Mouse (Mus musculus): Measurements from ENCODE around the gene Usf3.

Usf3 gene

GRCm38 (mm10) chr16:44173155-44173941 lies at the start of gene Usf3:
TSS of gene Usf3 (plus strand) at chr16:44173246.
- peak; percentile 59 for DNase-seq (ENCODE audit: extremely low read depth, insufficient read length, low spot score)

- DNase-seq (ENCODE audit: extremely low read depth, insufficient read length, low spot score): no peak
Observed at GRCm38 (mm10) chr16:44123786-44124185, 49.3 kb upstream of the Usf3 start.

GRCm38 (mm10) chr16:44124713-44125112 lies 48.3 kb upstream of the Usf3 start:
- no peak for DNase-seq (ENCODE audit: extremely low read depth, insufficient read length, low spot score)

- DNase-seq (ENCODE audit: extremely low read depth, insufficient read length, low spot score): no peak
Observed at GRCm38 (mm10) chr16:44125436-44125835, 47.6 kb upstream of the Usf3 start.

GRCm38 (mm10) chr16:44126437-44126836 lies 46.6 kb upstream of the Usf3 start:
- DNase-seq (ENCODE audit: extremely low read depth, insufficient read length, low spot score): no peak

GRCm38 (mm10) chr16:44132300-44132699 lies 40.7 kb upstream of the Usf3 start:
- DNase-seq (ENCODE audit: extremely low read depth, insufficient read length, low spot score): no peak

- no peak for DNase-seq (ENCODE audit: extremely low read depth, insufficient read length, low spot score)
Observed at GRCm38 (mm10) chr16:44133187-44133586, 39.9 kb upstream of the Usf3 start.

- no peak for DNase-seq (ENCODE audit: extremely low read depth, insufficient read length, low spot score)
Observed at GRCm38 (mm10) chr16:44136511-44137021, 36.5 kb upstream of the Usf3 start.

GRCm38 (mm10) chr16:44138377-44138978 lies 34.6 kb upstream of the Usf3 start:
- DNase-seq (ENCODE audit: extremely low read depth, insufficient read length, low spot score): no peak

GRCm38 (mm10) chr16:44138979-44139535 lies 34.0 kb upstream of the Usf3 start:
- peak; percentile 91 for DNase-seq (ENCODE audit: extremely low read depth, insufficient read length, low spot score)

- peak; percentile 90 for DNase-seq (ENCODE audit: extremely low read depth, insufficient read length, low spot score)
Observed at GRCm38 (mm10) chr16:44139536-44140185, 33.4 kb upstream of the Usf3 start, which contains the start of the genes Atp6v1a and Naa50. TSS of gene Atp6v1a (minus strand) at chr16:44139705. TSS of gene Naa50 (plus strand) at chr16:44139830.

GRCm38 (mm10) chr16:44140186-44140787 lies 32.8 kb upstream of the Usf3 start:
- DNase-seq (ENCODE audit: extremely low read depth, insufficient read length, low spot score): peak; percentile 88

GRCm38 (mm10) chr16:44141483-44141882 lies 31.6 kb upstream of the Usf3 start:
- peak; percentile 9 for DNase-seq (ENCODE audit: extremely low read depth, insufficient read length, low spot score)

- DNase-seq (ENCODE audit: extremely low read depth, insufficient read length, low spot score): no peak
Observed at GRCm38 (mm10) chr16:44149002-44149767, 23.9 kb upstream of the Usf3 start.

GRCm38 (mm10) chr16:44154497-44155057 lies 18.5 kb upstream of the Usf3 start:
- no peak for DNase-seq (ENCODE audit: extremely low read depth, insufficient read length, low spot score)

- DNase-seq (ENCODE audit: extremely low read depth, insufficient read length, low spot score): no peak
Observed at GRCm38 (mm10) chr16:44159325-44159724, 13.7 kb upstream of the Usf3 start.

- DNase-seq (ENCODE audit: extremely low read depth, insufficient read length, low spot score): no peak
Observed at GRCm38 (mm10) chr16:44163831-44164230, 9.2 kb upstream of the Usf3 start.

GRCm38 (mm10) chr16:44165182-44165581 lies 7.9 kb upstream of the Usf3 start:
- no peak for DNase-seq (ENCODE audit: extremely low read depth, insufficient read length, low spot score)

GRCm38 (mm10) chr16:44168990-44169389 lies 4.1 kb upstream of the Usf3 start:
- DNase-seq (ENCODE audit: extremely low read depth, insufficient read length, low spot score): no peak
